Mouse (Mus musculus) liver, embryonic 13.5 days (tissue): ENCODE results near the gene Nabp2. TPM values are rescaled to one million over a fixed set of nuclear protein-coding genes. Genes with fewer than 3 reads are reported as not detected.

Source experiments
- ATAC-seq: fragments of 200-750 bp; cut with Nextera tagmentation; 2 replicates; pipeline ENCODE4 v1.8.0; 2017; ENCODE audit warnings: low read depth, mild to moderate bottlenecking, moderate number of reproducible peaks, moderate library complexity
- DNase-seq: peaks from one replicate; pipeline ENCODE4 v3.0.0; 2022
- H3K27ac ChIP-seq: fragments of 300-500 bp; sonication (generic); 2 replicates; pipeline ENCODE4 v1.5.1; 2015; ENCODE audit warnings: moderate library complexity, mild to moderate bottlenecking, inconsistent platforms
- H3K27me3 ChIP-seq: fragments of 300-500 bp; sonication (generic); 2 replicates; pipeline ENCODE4 v1.6.1; 2015; ENCODE audit warnings: mild to moderate bottlenecking, inconsistent platforms
- H3K36me3 ChIP-seq: fragments of 300-500 bp; sonication (generic); 2 replicates; pipeline ENCODE4 v1.6.1; 2015; ENCODE audit warnings: mild to moderate bottlenecking, inconsistent platforms
- H3K4me1 ChIP-seq: fragments of 300-500 bp; sonication (generic); replicated peaks from 2 replicates; pipeline ENCODE4 v1.6.1; 2015; ENCODE audit warnings: inconsistent platforms
- H3K4me2 ChIP-seq: fragments of 300-500 bp; sonication (generic); 2 replicates; pipeline ENCODE4 v1.6.1; 2015; ENCODE audit warnings: inconsistent platforms, mild to moderate bottlenecking, moderate library complexity
- H3K4me3 ChIP-seq: fragments of 300-500 bp; sonication (generic); replicated peaks from 2 replicates; pipeline ENCODE4 v1.5.1; 2015; ENCODE audit warnings: mild to moderate bottlenecking, inconsistent platforms
- H3K9ac ChIP-seq: fragments of 300-500 bp; sonication (generic); 2 replicates; pipeline ENCODE4 v1.6.1; 2015; ENCODE audit warnings: mild to moderate bottlenecking, inconsistent platforms
- H3K9me3 ChIP-seq: fragments of 300-500 bp; sonication (generic); replicated peaks from 2 replicates; pipeline ENCODE4 v1.6.1; 2016; ENCODE audit warnings: inconsistent platforms
- WGBS: fragments of 180-500 bp; shearing (Covaris S2); methylation state at CpG from one replicate; pipeline ENCODE4 v1.1.7; 2015; ENCODE audit not compliant: insufficient replicate concordance; 5-methylcytosine and 5-hydroxymethylcytosine counted together
- polyA plus RNA-seq: library from polyadenylated mRNA; unstranded; fragments of >200 nt; fragmentation: Nextera tagmentation; extraction: Ambion mirVana; gene quantifications from 2 replicates; pipeline ENCODE4 v1.2.1, GENCODE M21; 2015

Gene Nabp2
- polyA plus RNA-seq, 1 experiment from 2014 or later = 57.3 TPM

DNA sequence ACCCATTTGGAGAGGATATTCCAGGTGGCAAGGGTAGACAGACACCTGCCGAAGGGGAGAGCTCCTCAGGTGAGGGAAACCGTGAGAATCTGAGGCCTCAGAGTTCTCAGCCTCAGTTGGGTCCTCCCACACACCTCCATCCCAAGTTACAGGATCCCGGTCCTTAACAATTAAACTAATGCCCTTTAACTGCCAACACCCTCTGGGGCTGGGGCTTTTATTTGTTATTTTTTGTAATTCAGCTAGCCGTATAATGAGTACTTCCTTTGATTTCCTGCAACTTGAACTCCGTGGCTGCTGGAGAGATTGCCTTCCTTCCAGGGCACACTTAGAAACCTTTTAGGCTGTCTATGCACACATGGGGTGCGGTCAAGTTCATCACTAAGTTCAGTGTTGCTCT lies 33.1 kb upstream of the Nabp2 start:
- H3K36me3 ChIP-seq = peaks cover 14% of the 10 kb centered on the region
- 67% methylated on average over 6 of the region's 6 CpGs for WGBS
- no peaks in the 10 kb centered on the region for H3K9me3 ChIP-seq
- ATAC-seq (no peak), DNase-seq (no peak)
- H3K27ac ChIP-seq = no peak overlapping the region
- H3K4me2 ChIP-seq = no peak overlapping the region
- H3K4me1 ChIP-seq = peaks cover 5% of the 10 kb centered on the region; the same call in 1 of the 2 replicates
- no peaks in the 10 kb centered on the region for H3K27me3 ChIP-seq
- no peak overlapping the region for H3K4me3 ChIP-seq
- H3K9ac ChIP-seq = no peak overlapping the region

DNA sequence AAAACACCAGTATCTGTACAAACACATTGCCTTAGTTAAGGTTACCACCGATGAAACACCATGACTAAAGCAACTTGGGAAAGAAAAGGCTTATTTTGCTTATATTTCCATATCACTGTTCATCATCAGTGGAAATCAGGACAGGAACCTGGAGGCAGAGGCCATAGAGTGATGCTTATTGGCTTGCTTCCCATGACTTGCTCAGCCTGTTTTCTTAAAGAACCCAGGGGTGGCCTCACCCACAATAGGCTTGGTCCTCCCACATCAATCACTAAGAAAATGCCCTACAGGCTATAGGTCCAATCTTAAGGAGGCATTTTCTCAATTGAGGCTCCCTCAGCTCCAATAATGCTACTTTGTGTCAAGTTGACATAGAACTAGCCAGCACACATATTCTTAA lies 31.4 kb upstream of the Nabp2 start:
- WGBS = 52% methylated on average over 1 of the region's 1 CpGs
- no peaks in the 10 kb centered on the region for H3K27me3 ChIP-seq
- H3K4me1 ChIP-seq = peaks cover 8% of the 10 kb centered on the region; the same call in 1 of the 2 replicates
- no peak for DNase-seq
- H3K36me3 ChIP-seq = peaks cover 28% of the 10 kb centered on the region
- H3K9ac ChIP-seq = no peak overlapping the region
- H3K4me2 ChIP-seq = no peak overlapping the region
- ATAC-seq = no peak
- no peak overlapping the region for H3K27ac ChIP-seq
- H3K9me3 ChIP-seq = no peaks in the 10 kb centered on the region
- H3K4me3 ChIP-seq = no peak overlapping the region

DNA sequence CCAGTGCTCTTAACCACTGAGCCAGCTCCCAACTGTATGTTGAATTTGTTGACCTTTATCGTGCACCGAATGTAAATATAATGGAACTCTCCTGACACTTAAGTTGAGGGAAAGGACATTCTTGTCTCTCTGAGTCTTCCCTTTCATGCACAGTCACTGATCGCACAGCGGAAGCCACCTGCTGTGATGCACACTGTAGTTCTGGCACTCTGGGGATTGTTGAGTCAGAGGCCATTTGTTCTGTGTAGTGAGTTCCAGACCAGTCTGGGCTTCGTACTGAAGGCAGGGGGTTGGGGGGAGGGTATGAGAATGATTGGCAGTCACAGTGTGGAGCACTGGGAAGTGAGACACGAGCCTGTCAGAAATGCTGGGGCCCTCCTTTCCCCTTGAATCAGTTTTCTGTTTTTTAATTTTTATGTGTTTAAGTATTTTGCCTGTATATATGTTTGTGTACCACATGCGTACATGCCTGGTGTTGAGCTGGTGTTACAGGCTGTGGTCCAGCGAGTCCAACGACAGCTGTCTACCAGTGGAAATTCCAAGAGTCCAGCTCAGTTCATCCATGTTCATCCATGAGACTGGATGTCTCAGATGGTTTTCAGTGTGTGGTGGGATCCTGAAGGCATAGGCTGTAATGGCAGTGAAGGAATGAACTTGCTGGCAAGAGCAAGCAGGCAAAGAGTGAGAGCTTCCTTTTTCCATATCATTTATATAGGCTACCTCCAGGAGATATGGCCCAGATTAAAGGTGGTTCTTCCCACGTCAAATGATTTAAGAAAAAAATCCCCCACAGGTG lies 30.2 kb upstream of the Nabp2 start:
- H3K36me3 ChIP-seq = peaks cover 39% of the 10 kb centered on the region
- H3K4me3 ChIP-seq = no peak overlapping the region
- H3K27ac ChIP-seq = no peak overlapping the region
- no peak overlapping the region for H3K4me2 ChIP-seq
- WGBS = 77% methylated on average over 10 of the region's 10 CpGs
- no peak overlapping the region for H3K9ac ChIP-seq
- ATAC-seq (no peak), DNase-seq (no peak)
- H3K27me3 ChIP-seq = no peaks in the 10 kb centered on the region
- H3K9me3 ChIP-seq = no peaks in the 10 kb centered on the region
- peaks cover 8% of the 10 kb centered on the region; the same call in 1 of the 2 replicates for H3K4me1 ChIP-seq

DNA sequence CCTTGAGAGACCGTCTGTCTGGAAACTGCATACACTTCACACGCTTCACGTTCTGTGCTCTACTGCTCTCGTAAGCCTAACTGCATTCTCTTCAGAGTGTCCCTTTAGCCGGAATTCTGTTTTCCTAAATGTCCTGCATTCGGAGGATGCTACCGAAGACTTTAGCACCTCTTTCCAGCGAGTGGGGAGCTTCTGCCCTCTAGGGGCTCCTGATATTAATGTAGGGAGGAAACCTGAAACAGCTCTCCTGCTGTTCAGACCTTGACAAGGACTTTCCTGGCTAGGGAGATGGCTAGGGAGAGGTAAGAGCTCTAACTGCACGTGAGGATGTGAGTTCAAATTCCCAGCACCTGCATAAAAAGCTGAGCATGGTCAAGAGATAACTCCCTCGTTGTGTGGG lies 29.1 kb upstream of the Nabp2 start:
- 61% methylated on average over 10 of the region's 10 CpGs for WGBS
- Histone ChIP-seq H3K4me1 (peaks cover 8% of the 10 kb centered on the region; the same call in 1 of the 2 replicates), H3K9ac (no peak overlapping the region), H3K27me3 (no peaks in the 10 kb centered on the region), H3K4me3 (no peak overlapping the region), H3K36me3 (peaks cover 50% of the 10 kb centered on the region), H3K4me2 (no peak overlapping the region), H3K27ac (no peak overlapping the region), H3K9me3 (no peaks in the 10 kb centered on the region)
- ATAC-seq (no peak), DNase-seq (no peak)

- H3K9me3 ChIP-seq = no peaks in the 10 kb centered on the region
- DNase-seq (no peak), ATAC-seq (no peak)
- H3K27me3 ChIP-seq = no peaks in the 10 kb centered on the region
- peaks cover 60% of the 10 kb centered on the region for H3K36me3 ChIP-seq
- H3K4me2 ChIP-seq = no peak overlapping the region
- no peak overlapping the region for H3K27ac ChIP-seq
- 0 out of 2 replicates have a peak, but pooled peaks cover 3% of the 10 kb centered on the region for H3K4me1 ChIP-seq
- no peak overlapping the region for H3K9ac ChIP-seq
- 69% methylated on average over 10 of the region's 10 CpGs for WGBS
- no peak overlapping the region for H3K4me3 ChIP-seq
Measured at GRCm38 (mm10) chr10:128438675-128439279, 27.5 kb upstream of the Nabp2 start.

- Histone ChIP-seq H3K27me3 (no peaks in the 10 kb centered on the region), H3K36me3 (peaks cover 61% of the 10 kb centered on the region), H3K4me2 (no peak overlapping the region), H3K4me3 (no peak overlapping the region), H3K9ac (no peak overlapping the region), H3K4me1 (0 out of 2 replicates have a peak, but pooled peaks cover 3% of the 10 kb centered on the region), H3K27ac (no peak overlapping the region), H3K9me3 (no peaks in the 10 kb centered on the region)
- 84% methylated on average over 8 of the region's 8 CpGs for WGBS
- ATAC-seq (no peak), DNase-seq (no peak)
Measured at GRCm38 (mm10) chr10:128436376-128436775, 25.1 kb upstream of the Nabp2 start.

DNA sequence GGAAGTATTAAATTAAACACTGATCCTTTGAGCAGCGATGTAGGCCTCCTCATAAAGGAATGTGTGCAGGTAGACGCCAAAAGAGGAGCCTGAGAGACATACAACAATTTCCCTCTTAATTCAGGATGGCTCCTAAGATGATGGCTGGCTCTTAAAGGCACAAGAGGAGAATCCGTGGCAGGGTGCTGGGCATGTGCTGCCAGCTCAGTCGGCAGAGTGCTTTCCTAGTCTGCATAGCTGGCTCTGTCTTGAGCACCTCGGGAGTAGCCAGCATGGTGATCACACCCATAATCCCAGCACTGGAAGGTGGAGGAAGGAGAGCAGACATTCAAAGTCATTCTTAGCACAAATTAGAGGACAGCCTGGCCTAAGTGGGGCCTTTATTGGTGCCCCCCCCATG lies 24.6 kb upstream of the Nabp2 start:
- Histone ChIP-seq H3K4me2 (no peak overlapping the region), H3K27ac (no peak overlapping the region), H3K9ac (no peak overlapping the region), H3K36me3 (peaks cover 63% of the 10 kb centered on the region), H3K4me1 (0 out of 2 replicates have a peak, but pooled peaks cover 3% of the 10 kb centered on the region), H3K9me3 (no peaks in the 10 kb centered on the region), H3K4me3 (no peak overlapping the region), H3K27me3 (no peaks in the 10 kb centered on the region)
- ATAC-seq (no peak), DNase-seq (no peak)
- 76% methylated on average over 5 of the region's 5 CpGs for WGBS

- Histone ChIP-seq H3K9ac (no peak overlapping the region), H3K4me3 (no peak overlapping the region), H3K27me3 (no peaks in the 10 kb centered on the region), H3K4me1 (0 out of 2 replicates have a peak, but pooled peaks cover 3% of the 10 kb centered on the region), H3K36me3 (peaks cover 59% of the 10 kb centered on the region), H3K9me3 (no peaks in the 10 kb centered on the region), H3K4me2 (no peak overlapping the region), H3K27ac (no peak overlapping the region)
- no peak for DNase-seq
- WGBS = 91% methylated on average over 17 of the region's 17 CpGs
- ATAC-seq = no peak
Measured at GRCm38 (mm10) chr10:128435186-128435823, 24.0 kb upstream of the Nabp2 start.

DNA sequence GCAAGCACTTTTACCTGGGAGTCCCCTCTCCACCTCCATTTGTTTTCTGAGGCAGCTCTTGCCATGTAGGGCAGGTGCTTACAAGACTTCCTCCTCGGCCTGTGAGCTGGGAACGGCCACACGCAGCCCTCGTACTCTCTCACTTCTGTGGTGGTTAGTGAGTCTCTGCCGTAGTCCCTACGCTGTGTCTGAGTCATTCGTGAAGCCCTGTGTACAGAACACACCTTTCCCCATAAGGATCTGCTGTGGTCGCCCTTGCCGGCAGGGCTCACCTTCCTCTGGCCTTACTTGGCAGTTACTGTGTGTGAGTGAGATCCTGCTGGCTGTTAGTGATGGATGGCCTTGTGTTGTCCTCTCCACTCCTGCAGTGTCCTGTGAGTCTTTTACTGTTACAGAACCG lies 23.4 kb upstream of the Nabp2 start:
- no peak overlapping the region for H3K9ac ChIP-seq
- no peak overlapping the region for H3K4me3 ChIP-seq
- H3K27me3 ChIP-seq = no peaks in the 10 kb centered on the region
- peaks cover 61% of the 10 kb centered on the region for H3K36me3 ChIP-seq
- 77% methylated on average over 10 of the region's 10 CpGs for WGBS
- 0 out of 2 replicates have a peak, but pooled peaks cover 3% of the 10 kb centered on the region for H3K4me1 ChIP-seq
- no peak for ATAC-seq
- H3K27ac ChIP-seq = no peak overlapping the region
- no peak for DNase-seq
- no peaks in the 10 kb centered on the region for H3K9me3 ChIP-seq
- H3K4me2 ChIP-seq = no peak overlapping the region

GRCm38 (mm10) chr10:128433417-128433816 lies 22.1 kb upstream of the Nabp2 start:
- Histone ChIP-seq H3K9me3 (no peaks in the 10 kb centered on the region), H3K27ac (no peak overlapping the region), H3K4me2 (no peak overlapping the region), H3K4me3 (no peak overlapping the region), H3K27me3 (no peaks in the 10 kb centered on the region), H3K36me3 (peaks cover 62% of the 10 kb centered on the region), H3K9ac (no peak overlapping the region), H3K4me1 (no peaks in the 10 kb centered on the region)
- whole genome bisulfite sequencing = 77% methylated on average over 2 of the region's 2 CpGs
- DNase-seq = no peak
- ATAC-seq = no peak

GRCm38 (mm10) chr10:128429454-128429853 lies 18.2 kb upstream of the Nabp2 start:
- Histone ChIP-seq H3K36me3 (peaks cover 37% of the 10 kb centered on the region), H3K9ac (no peak overlapping the region), H3K27me3 (no peaks in the 10 kb centered on the region), H3K9me3 (no peaks in the 10 kb centered on the region), H3K4me1 (peaks cover 7% of the 10 kb centered on the region), H3K27ac (no peak overlapping the region), H3K4me2 (no peak overlapping the region), H3K4me3 (no peak overlapping the region)
- DNase-seq (no peak), ATAC-seq (no peak)
- 78% methylated on average over 4 of the region's 4 CpGs for WGBS
